In genomic region chr11:78697753-78698171, GRCm38 (mm10) we compare ENCODE assay signal across 8 mouse cellular contexts. TPM values are rescaled to one million over a fixed set of nuclear protein-coding genes. Genes with fewer than 3 reads are reported as not detected.
A peak's percentile ranks its signal among the peaks of the same experiment; 100 is the strongest.
DNase-seq lines count a peak whose midpoint lies in the region; ATAC-seq lines count a peak whose summit lies in the region.

No protein-coding gene starts in this region.

- under 1% methylated on average over 12 of the region's 12 CpGs for WGBS in hindbrain, embryonic 16.5 days
- 1% methylated on average over 12 of the region's 12 CpGs for WGBS in macrophage (ENCODE audit: missing documents)

- H3K36me3 ChIP-seq in hindbrain, embryonic 16.5 days (ENCODE audit: control insufficient read depth, insufficient read depth, low read length), result no peaks in the 10 kb centered on the region
- no peaks in the 10 kb centered on the region for H3K36me3 ChIP-seq in macrophage (ENCODE audit: inconsistent target)

- peak overlapping the region; percentile 66 for H3K4me3 ChIP-seq in hindbrain, embryonic 16.5 days (ENCODE audit: low read length)
- H3K4me3 ChIP-seq in macrophage (ENCODE audit: inconsistent target), result peak overlapping the region; percentile 44

- peak; percentile 87 for DNase-seq in WW6 (ENCODE audit: low read depth, low spot score)
- peak; percentile 58 to 85 for DNase-seq in cerebellum, postnatal 4 days (ENCODE audit: low spot score in 2 of 2)
- DNase-seq in gastrocnemius, adult 18-20 months (ENCODE audit: low spot score), result peak; percentile 97
- DNase-seq in left cerebral cortex, adult 18-20 months (ENCODE audit: low spot score in 2 of 2), result peak; percentile 86 to 87
- peak; percentile 93 for DNase-seq in right cerebral cortex, adult 18-20 months
- DNase-seq in urinary bladder, postnatal 10 days (ENCODE audit: low spot score), result peak; percentile 57

- peak overlapping the region; percentile 75 for H3K27ac ChIP-seq in hindbrain, embryonic 16.5 days (ENCODE audit: low read depth, low read length)
- peak overlapping the region; percentile 49 for H3K27ac ChIP-seq in macrophage

- peak overlapping the region; percentile 45 for H3K9ac ChIP-seq in hindbrain, embryonic 16.5 days (ENCODE audit: low read depth, low read length)

- ATAC-seq in hindbrain, embryonic 16.5 days, result peak; percentile 92

- H3K4me1 ChIP-seq in hindbrain, embryonic 16.5 days (ENCODE audit: control insufficient read depth, insufficient read depth, low read depth, low read length), result peaks cover 31% of the 10 kb centered on the region

- H3K79me2 ChIP-seq in macrophage (ENCODE audit: inconsistent target), result peaks cover 24% of the 10 kb centered on the region; the same call in 1 of the 2 replicates

- H3K4me2 ChIP-seq in hindbrain, embryonic 16.5 days (ENCODE audit: low read length), result peak overlapping the region; percentile 42

- H3K9me3 ChIP-seq in hindbrain, embryonic 16.5 days (ENCODE audit: control insufficient read depth, low read length), result no peaks in the 10 kb centered on the region

- H3K27me3 ChIP-seq in hindbrain, embryonic 16.5 days (replicated peaks; ENCODE audit: control insufficient read depth, insufficient read depth, low read length), result no peaks in the 10 kb centered on the region

RNA-seq across cellular contexts. Expression of gene Nlk, which starts 0.6 kb away (rescaled TPM):
- total RNA-seq in gastrocnemius, adult 18-20 months (2021), result 1 to 10 TPM; 7.3 to 9.6 TPM
- 19.4 and 20.7 TPM in 2 replicates for polyA plus RNA-seq in hindbrain, embryonic 16.5 days (2015; fragmentation: Nextera tagmentation; extraction: Ambion mirVana)
- total RNA-seq in left cerebral cortex, adult 18-20 months (2021), result 100 to 1,000 TPM; 103 to 113 TPM
- 10 to 100 TPM; 11.9 to 62.4 (median 41.6) TPM for total RNA-seq in macrophage (2018; cell fraction: chromatin; rRNA removed)
- total RNA-seq in macrophage (2018; cell fraction: cytosol; rRNA removed), result 10 to 100 TPM; 11.4 to 25.1 (median 17.5) TPM
- 10 to 100 TPM; 21.0 to 68.0 (median 41.7) TPM for total RNA-seq in macrophage (2018; cell fraction: nucleus; rRNA removed)
- 12.9 to 23.2 TPM (median 16.9 TPM) in 3 replicates for polyA plus RNA-seq in macrophage (2018)

RNA-seq across cellular contexts. Expression of gene Ccnq, which starts 53.8 kb away (rescaled TPM):
- total RNA-seq in gastrocnemius, adult 18-20 months (2021), result 10 to 100 TPM; 11.1 to 11.8 TPM
- 29.0 and 29.6 TPM in 2 replicates for polyA plus RNA-seq in hindbrain, embryonic 16.5 days (2015; fragmentation: Nextera tagmentation; extraction: Ambion mirVana)
- 10 to 100 TPM; 16.1 to 16.7 TPM for total RNA-seq in left cerebral cortex, adult 18-20 months (2021)
- 10 to 100 TPM in 1 of 26 experiments, 1 to 10 TPM in 19, under 1 TPM in 3, not detected in 3; 0.70 to 10.8 (median 2.6) TPM for total RNA-seq in macrophage (2018; cell fraction: chromatin; rRNA removed)
- 10 to 100 TPM in 16 of 26 experiments, 1 to 10 TPM in 10; 4.2 to 17.3 (median 11.6) TPM for total RNA-seq in macrophage (2018; cell fraction: cytosol; rRNA removed)
- total RNA-seq in macrophage (2018; cell fraction: nucleus; rRNA removed), result 10 to 100 TPM in 9 of 26 experiments, 1 to 10 TPM in 17; 1.1 to 16.4 (median 5.7) TPM
- polyA plus RNA-seq in macrophage (2018), result 9.6 to 19.0 TPM (median 16.3 TPM) in 3 replicates

Comparison
In these comparisons a context has a peak if more than half of its experiments do, and no peak if none do; other contexts are left out.
1. Peak in every context shown above with its lines: DNase-seq, ATAC-seq, H3K4me3 ChIP-seq and H3K27ac ChIP-seq.
2. RNA of gene Nlk, which starts 0.6 kb away (total RNA-seq): 103 to 113 TPM in left cerebral cortex, adult 18-20 months; 7.3 to 9.6 TPM in gastrocnemius, adult 18-20 months; every median in the first group is over 4 times any median in the second.